Mouse (Mus musculus) spleen, adult 2 months (tissue): Measurements from ENCODE around the gene Doc2g.

Experiments
- CTCF ChIP-seq: fragments of 200-500 bp; IDR thresholded peaks from 2 replicates; pipeline ENCODE4 v1.5.1; 2011; ENCODE audit warnings: mild to moderate bottlenecking, inconsistent platforms; ENCODE audit not compliant: insufficient read depth, insufficient read length, insufficient replicate concordance; ENCODE audit errors: extremely low read depth
- POLR2A ChIP-seq: fragments of 200-500 bp; IDR thresholded peaks from 2 replicates; pipeline ENCODE4 v1.6.1; 2011; ENCODE audit warnings: low read depth, low read length, inconsistent platforms

- no peak for TF ChIP-seq CTCF
- no peak for TF ChIP-seq POLR2A
These were observed 11.6 kb upstream of the Doc2g start for GRCm38 (mm10) chr19:3991562-3991961.
